Comparison of ENCODE assay signal across 15 mouse cellular contexts in the genomic region with DNA sequence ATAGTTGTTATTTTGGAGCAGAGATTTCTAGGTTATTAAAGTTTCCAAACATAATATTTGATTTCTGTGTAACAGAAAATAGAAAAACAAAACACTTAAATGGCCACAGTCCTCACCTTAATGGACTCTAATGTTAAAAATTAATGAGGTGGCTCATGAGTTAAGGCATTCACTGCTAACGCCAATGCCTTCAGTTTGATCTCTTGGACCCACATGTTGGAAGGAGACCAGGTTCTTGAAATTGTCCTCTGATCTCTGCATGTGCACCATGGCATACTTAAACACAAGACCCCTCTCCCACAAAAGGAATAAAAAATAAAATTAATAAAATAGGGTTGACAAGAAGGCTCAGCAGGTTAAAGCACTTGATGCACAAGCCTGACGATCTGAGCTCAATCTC.
"Had no signal": no experiment of that assay in that cellular context is flagged by ENCODE, and none has a peak within 500 bp of the region (broad histone marks: within the 10 kb centered on the region; RNA-seq: fewer than 3 reads in every experiment).

No protein-coding gene starts in this region.

- H3K36me3 ChIP-seq: limb, embryonic 15.5 days; midbrain, embryonic 10.5 days; neural tube, embryonic 15.5 days; stomach, embryonic 15.5 days had no signal

- H3K27ac ChIP-seq: hindbrain, postnatal 0 days; liver, embryonic 14.5 days; midbrain, embryonic 10.5 days; neural tube, embryonic 15.5 days; stomach, embryonic 15.5 days had no signal

- H3K4me2 ChIP-seq: limb, embryonic 15.5 days; neural tube, embryonic 15.5 days; stomach, embryonic 15.5 days had no signal

- DNase-seq: layer of hippocampus, postnatal 36 days; lung, adult 18-20 months; lung, postnatal 4 days; midbrain, embryonic 14.5 days; right cerebral cortex, postnatal 4 days; thymus, adult 2 months; thymus, postnatal 25 days had no signal

- H3K9ac ChIP-seq: limb, embryonic 15.5 days; liver, embryonic 14.5 days; neural tube, embryonic 15.5 days; stomach, embryonic 15.5 days had no signal

- ATAC-seq: hindbrain, postnatal 0 days; lung, postnatal 0 days had no signal

- H3K27me3 ChIP-seq: limb, embryonic 15.5 days; neural tube, embryonic 15.5 days; stomach, embryonic 15.5 days had no signal

- H3K4me3 ChIP-seq: limb, embryonic 15.5 days; midbrain, embryonic 10.5 days; myocyte; neural tube, embryonic 15.5 days; stomach, embryonic 15.5 days had no signal

- H3K9me3 ChIP-seq: limb, embryonic 15.5 days; midbrain, embryonic 10.5 days; neural tube, embryonic 15.5 days; stomach, embryonic 15.5 days had no signal

- H3K4me1 ChIP-seq: midbrain, embryonic 10.5 days; neural tube, embryonic 15.5 days; stomach, embryonic 15.5 days had no signal
